Mouse (Mus musculus) myocyte (in vitro differentiated cells): Measurements from ENCODE around the gene Thnsl1.

Source experiments
- CEBPB ChIP-seq: IDR thresholded peaks from 2 replicates; pipeline ENCODE4 v1.6.1; 2011; ENCODE audit warnings: mild to moderate bottlenecking, moderate library complexity; ENCODE audit not compliant: poor library complexity, insufficient read depth, severe bottlenecking
- E2F4 ChIP-seq: IDR thresholded peaks from one replicate; pipeline ENCODE4 v1.6.1; 2011; ENCODE audit warnings: mild to moderate bottlenecking, control low read depth, moderate library complexity; ENCODE audit not compliant: insufficient read depth
- MAX ChIP-seq: IDR thresholded peaks from one replicate; pipeline ENCODE4 v1.6.1; 2011; ENCODE audit warnings: low read depth, mild to moderate bottlenecking, control low read depth
- MYOG ChIP-seq, 3 experiments: IDR thresholded peaks; one replicate each; pipeline ENCODE4 v1.6.1; 2011; ENCODE audit warnings: control low read depth in 2 of 3, low read depth in 2 of 3, mild to moderate bottlenecking in 2 of 3; ENCODE audit not compliant: insufficient read length in 2 of 3, control insufficient read depth in 1 of 3, insufficient read depth in 1 of 3
- POLR2A ChIP-seq: IDR thresholded peaks from one replicate; pipeline ENCODE4 v1.6.1; 2011; ENCODE audit warnings: low read depth, mild to moderate bottlenecking, control low read depth, moderate library complexity; ENCODE audit not compliant: insufficient read length
- POLR2AphosphoS2 ChIP-seq: IDR thresholded peaks from one replicate; pipeline ENCODE4 v1.6.1; 2011; ENCODE audit warnings: low read depth, control low read depth; ENCODE audit not compliant: insufficient read length
- REST ChIP-seq: IDR thresholded peaks from one replicate; pipeline ENCODE4 v1.6.1; 2011; ENCODE audit warnings: mild to moderate bottlenecking, control low read depth, moderate library complexity; ENCODE audit not compliant: insufficient read depth, insufficient read length
- SRF ChIP-seq: IDR thresholded peaks from one replicate; pipeline ENCODE4 v1.6.1; 2011; ENCODE audit warnings: low read depth; ENCODE audit not compliant: control insufficient read depth, insufficient read length
- TCF12 ChIP-seq: IDR thresholded peaks from one replicate; pipeline ENCODE4 v1.6.1; 2011; ENCODE audit warnings: mild to moderate bottlenecking, control low read depth; ENCODE audit not compliant: poor library complexity, insufficient read depth, severe bottlenecking
- USF1 ChIP-seq: IDR thresholded peaks from one replicate; pipeline ENCODE4 v1.6.1; 2011; ENCODE audit warnings: low read depth, mild to moderate bottlenecking, control low read depth, moderate library complexity

DNA sequence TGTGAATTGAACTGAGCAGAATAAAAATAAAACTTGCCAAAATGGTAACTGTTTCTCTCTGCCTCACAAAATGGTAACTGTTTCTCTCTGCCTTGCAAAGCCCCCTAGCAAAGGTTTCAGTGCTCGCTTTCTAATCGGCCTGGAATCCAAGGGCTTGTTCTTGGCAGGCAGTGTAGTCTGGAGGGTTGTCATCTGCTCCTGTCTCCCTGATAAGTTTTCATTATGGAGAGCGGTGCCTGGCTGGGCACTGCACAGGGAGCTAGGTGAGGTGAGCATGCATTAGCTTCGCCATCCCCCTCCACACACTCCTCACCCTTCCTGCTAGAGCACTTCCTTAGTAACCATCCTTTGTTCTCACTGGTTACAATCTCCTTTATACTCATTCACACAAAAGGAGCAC is 54.5 kb downstream of the Thnsl1 start:
- TF ChIP-seq POLR2A (no peak), REST (no peak), USF1 (no peak), MYOG (IDR thresholded peaks at IDR 0.05; ENCODE audit: control insufficient read depth in 1 of 3, insufficient read depth in 1 of 3, insufficient read length in 2 of 3, low read depth in 2 of 3) (no peak), E2F4 (no peak), TCF12 (no peak), MAX (no peak), POLR2AphosphoS2 (no peak), SRF (no peak), CEBPB (no peak)
